Mouse (Mus musculus): ENCODE data around the gene Crabp1.

Gene Crabp1

GRCm38 (mm10) chr9:54764561-54765217 is at the start of gene Crabp1:
TSS of gene Crabp1 (plus strand) at chr9:54764748.
- peak; percentile 53 for DNase-seq (ENCODE audit: low spot score)

- DNase-seq (ENCODE audit: low spot score), result no peak
Measured at GRCm38 (mm10) chr9:54715776-54716175, 48.8 kb upstream of the Crabp1 start.

- DNase-seq (ENCODE audit: low spot score), result no peak
Measured at GRCm38 (mm10) chr9:54717527-54717926, 47.0 kb upstream of the Crabp1 start.

- DNase-seq (ENCODE audit: low spot score), result no peak
Measured at GRCm38 (mm10) chr9:54722156-54722555, 42.4 kb upstream of the Crabp1 start.

- DNase-seq (ENCODE audit: low spot score), result no peak
Measured at GRCm38 (mm10) chr9:54722596-54722995, 42.0 kb upstream of the Crabp1 start.

GRCm38 (mm10) chr9:54726315-54726714 is 38.2 kb upstream of the Crabp1 start:
- DNase-seq (ENCODE audit: low spot score), result no peak

- DNase-seq (ENCODE audit: low spot score), result no peak
Measured at GRCm38 (mm10) chr9:54732122-54732521, 32.4 kb upstream of the Crabp1 start.

GRCm38 (mm10) chr9:54733921-54734638 is 30.5 kb upstream of the Crabp1 start, which contains the start of gene Wdr61:
TSS of gene Wdr61 (minus strand) at chr9:54734519.
- DNase-seq (ENCODE audit: low spot score), result peak; percentile 99

- no peak for DNase-seq (ENCODE audit: low spot score)
Measured at GRCm38 (mm10) chr9:54734639-54735252, 29.8 kb upstream of the Crabp1 start.

GRCm38 (mm10) chr9:54736284-54736701 is 28.3 kb upstream of the Crabp1 start:
- DNase-seq (ENCODE audit: low spot score), result peak; percentile 58

- DNase-seq (ENCODE audit: low spot score), result peak; percentile 70
Measured at GRCm38 (mm10) chr9:54738376-54738775, 26.2 kb upstream of the Crabp1 start.

- DNase-seq (ENCODE audit: low spot score), result no peak
Measured at GRCm38 (mm10) chr9:54743891-54744290, 20.7 kb upstream of the Crabp1 start.

GRCm38 (mm10) chr9:54745740-54746370 is 18.7 kb upstream of the Crabp1 start:
- DNase-seq (ENCODE audit: low spot score), result no peak

- no peak for DNase-seq (ENCODE audit: low spot score)
Measured at GRCm38 (mm10) chr9:54750215-54750981, 14.2 kb upstream of the Crabp1 start.

GRCm38 (mm10) chr9:54751684-54752083 is 12.9 kb upstream of the Crabp1 start:
- DNase-seq (ENCODE audit: low spot score), result no peak

GRCm38 (mm10) chr9:54752201-54752943 is 12.2 kb upstream of the Crabp1 start:
- no peak for DNase-seq (ENCODE audit: low spot score)

- DNase-seq (ENCODE audit: low spot score), result no peak
Measured at GRCm38 (mm10) chr9:54752944-54753295, 11.6 kb upstream of the Crabp1 start.

- no peak for DNase-seq (ENCODE audit: low spot score)
Measured at GRCm38 (mm10) chr9:54759592-54759991, 5.0 kb upstream of the Crabp1 start.

- no peak for DNase-seq (ENCODE audit: low spot score)
Measured at GRCm38 (mm10) chr9:54764091-54764490, 457 bp upstream of the Crabp1 start.

- no peak for DNase-seq (ENCODE audit: low spot score)
Measured at GRCm38 (mm10) chr9:54765336-54766085, 963 bp downstream of the Crabp1 start.

All from testis, postnatal 10 days (tissue).